Mouse (Mus musculus) liver, embryonic 16.5 days (tissue): Measurements from ENCODE around the gene Sh3glb1. TPM values are rescaled to one million over a fixed set of nuclear protein-coding genes. Genes with fewer than 3 reads are reported as not detected.

ENCODE experiments used
- ATAC-seq: fragments of 200-750 bp; cut with Nextera tagmentation; 2 replicates; pipeline ENCODE4 v1.8.0; 2017; ENCODE audit warnings: low read depth, mild to moderate bottlenecking, moderate number of reproducible peaks, moderate library complexity
- H3K27ac ChIP-seq: fragments of 300-500 bp; sonication (generic); 2 replicates; pipeline ENCODE4 v1.5.1; 2014; ENCODE audit warnings: mild to moderate bottlenecking, low read length
- H3K27me3 ChIP-seq: fragments of 300-500 bp; sonication (generic); 2 replicates; pipeline ENCODE4 v1.6.1; 2014; ENCODE audit warnings: low read depth, low read length, mixed read lengths; ENCODE audit not compliant: control insufficient read depth, insufficient read depth
- H3K36me3 ChIP-seq: fragments of 300-500 bp; sonication (generic); 2 replicates; pipeline ENCODE4 v1.6.1; 2014; ENCODE audit warnings: mild to moderate bottlenecking; ENCODE audit not compliant: control insufficient read depth, insufficient read depth
- H3K4me1 ChIP-seq: fragments of 300-500 bp; sonication (generic); 2 replicates; pipeline ENCODE4 v1.6.1; 2014; ENCODE audit warnings: low read depth, low read length, mixed read lengths; ENCODE audit not compliant: control insufficient read depth
- H3K4me2 ChIP-seq: fragments of 300-500 bp; sonication (generic); 2 replicates; pipeline ENCODE4 v1.6.1; 2014; ENCODE audit warnings: low read depth, low read length, mixed read lengths
- H3K4me3 ChIP-seq: fragments of 300-500 bp; sonication (generic); 2 replicates; pipeline ENCODE4 v1.5.1; 2014; ENCODE audit warnings: low read depth, mild to moderate bottlenecking, low read length
- H3K9ac ChIP-seq: fragments of 300-500 bp; sonication (generic); 2 replicates; pipeline ENCODE4 v1.6.1; 2014; ENCODE audit warnings: low read depth, low read length
- H3K9me3 ChIP-seq: fragments of 300-500 bp; sonication (generic); replicated peaks from 2 replicates; pipeline ENCODE4 v1.6.1; 2016; ENCODE audit warnings: low read length; ENCODE audit not compliant: control insufficient read depth
- WGBS: fragments of 180-500 bp; shearing (Covaris S2); extraction: QIAGEN DNeasy Blood & Tissue Kit; methylation state at CpG from one replicate; pipeline ENCODE4 v1.1.7; 2014; ENCODE audit not compliant: insufficient replicate concordance; 5-methylcytosine and 5-hydroxymethylcytosine counted together
- polyA plus RNA-seq: library from polyadenylated mRNA; unstranded; fragments of >200 nt; fragmentation: Nextera tagmentation; extraction: Ambion mirVana; gene quantifications from 2 replicates; pipeline ENCODE4 v1.2.1, GENCODE M21; 2015

Gene Sh3glb1
- polyA plus RNA-seq, 1 experiment from 2014 or later: 83.3 TPM

DNA sequence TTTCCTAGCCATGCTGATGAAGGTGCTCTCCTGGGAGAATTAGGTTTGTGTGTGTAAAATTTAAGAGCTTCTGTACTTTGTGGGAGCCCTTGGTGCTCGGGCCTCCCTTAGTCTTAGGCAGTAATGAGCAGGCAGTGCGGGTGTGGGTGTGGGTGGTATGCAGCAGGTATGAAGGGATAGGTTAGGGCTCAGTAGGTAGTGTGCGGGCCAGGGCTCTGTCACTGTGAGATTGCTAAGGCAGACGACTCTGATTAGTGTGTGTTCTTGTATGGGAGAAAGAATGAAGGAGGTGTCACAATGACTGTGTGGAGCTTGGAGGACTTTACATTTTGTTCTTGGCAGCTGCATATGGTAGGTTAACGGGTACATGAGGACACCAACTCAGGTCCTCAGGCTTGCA is 34.0 kb downstream of the Sh3glb1 start:
- ATAC-seq: no peak
- H3K4me1 ChIP-seq: peaks cover 44% of the 10 kb centered on the region
- no peaks in the 10 kb centered on the region for H3K27me3 ChIP-seq
- no peak overlapping the region for H3K4me2 ChIP-seq
- H3K4me3 ChIP-seq: no peak overlapping the region
- H3K9ac ChIP-seq: no peak overlapping the region
- 80% methylated on average over 5 of the region's 5 CpGs for WGBS
- peak overlapping the region; percentile 10; the same call in 1 of the 2 replicates for H3K27ac ChIP-seq
- H3K36me3 ChIP-seq: peaks cover 12% of the 10 kb centered on the region
- no peaks in the 10 kb centered on the region for H3K9me3 ChIP-seq

DNA sequence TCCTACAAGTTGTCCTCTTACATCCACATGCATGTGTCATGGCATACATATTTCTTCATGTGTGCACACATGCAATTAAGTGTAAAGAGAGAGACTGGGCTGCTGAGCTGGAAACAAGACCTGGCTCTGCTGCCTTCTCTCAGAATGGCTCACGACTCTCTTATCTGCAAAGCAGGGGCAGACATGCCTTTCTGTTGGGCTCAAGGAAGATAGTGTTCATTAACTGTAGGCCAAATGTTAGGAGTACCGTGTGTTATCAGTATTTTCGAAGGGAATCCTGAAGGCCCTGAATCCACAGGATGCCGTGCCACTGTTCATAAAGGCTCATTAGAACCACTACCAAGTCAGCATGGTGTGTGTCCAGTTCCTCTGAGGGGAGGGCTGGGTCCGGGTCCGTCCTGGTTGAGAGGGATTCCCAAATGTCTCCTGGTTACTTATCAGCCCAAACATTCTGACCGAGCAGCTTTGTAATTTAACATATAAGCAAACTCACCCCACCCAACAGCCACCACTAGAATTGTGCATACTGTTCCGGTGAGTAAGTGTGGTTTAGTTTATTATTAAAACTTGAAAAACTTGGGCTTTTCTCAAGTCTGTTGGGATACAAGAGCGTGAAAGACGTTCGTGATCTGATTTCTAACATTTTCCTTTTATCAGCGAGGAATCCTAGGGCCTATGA is 36.9 kb downstream of the Sh3glb1 start:
- H3K27me3 ChIP-seq: no peaks in the 10 kb centered on the region
- ATAC-seq: peak; percentile 87
- H3K4me3 ChIP-seq: no peak overlapping the region
- 39% methylated on average over 12 of the region's 12 CpGs for WGBS
- H3K27ac ChIP-seq: peak overlapping the region; percentile 92
- H3K9me3 ChIP-seq: no peaks in the 10 kb centered on the region
- H3K4me1 ChIP-seq: peaks cover 45% of the 10 kb centered on the region
- peak overlapping the region; percentile 36 for H3K9ac ChIP-seq
- H3K4me2 ChIP-seq: peak overlapping the region; percentile 39
- H3K36me3 ChIP-seq: peaks cover 5% of the 10 kb centered on the region

DNA sequence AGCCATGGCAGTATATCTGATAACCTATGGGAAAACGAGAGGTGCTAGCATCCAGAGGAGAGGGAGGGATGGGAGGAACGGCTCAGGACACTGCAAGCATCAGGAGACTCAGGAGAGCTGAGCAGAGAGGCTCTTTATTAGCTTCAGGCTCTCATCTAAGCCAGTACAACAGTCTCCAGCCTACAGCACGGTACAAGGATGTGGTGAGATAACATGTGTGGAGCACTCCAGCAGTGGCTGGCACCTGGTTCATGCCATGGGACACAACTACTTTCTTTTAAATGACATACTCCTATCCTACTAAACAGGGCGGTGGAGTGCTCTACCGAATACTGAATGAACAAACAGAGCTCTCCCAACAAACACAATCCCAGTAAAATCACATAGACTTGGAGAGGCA is 38.6 kb downstream of the Sh3glb1 start:
- Histone ChIP-seq H3K4me3 (no peak overlapping the region), H3K36me3 (peaks cover 5% of the 10 kb centered on the region), H3K27ac (peak overlapping the region; percentile 92), H3K9ac (no peak overlapping the region), H3K9me3 (no peaks in the 10 kb centered on the region), H3K27me3 (no peaks in the 10 kb centered on the region), H3K4me2 (no peak overlapping the region), H3K4me1 (peaks cover 48% of the 10 kb centered on the region)
- ATAC-seq: peak; percentile 17; the same call in 1 of the 2 replicates
- WGBS: 45% methylated on average over 5 of the region's 5 CpGs

DNA sequence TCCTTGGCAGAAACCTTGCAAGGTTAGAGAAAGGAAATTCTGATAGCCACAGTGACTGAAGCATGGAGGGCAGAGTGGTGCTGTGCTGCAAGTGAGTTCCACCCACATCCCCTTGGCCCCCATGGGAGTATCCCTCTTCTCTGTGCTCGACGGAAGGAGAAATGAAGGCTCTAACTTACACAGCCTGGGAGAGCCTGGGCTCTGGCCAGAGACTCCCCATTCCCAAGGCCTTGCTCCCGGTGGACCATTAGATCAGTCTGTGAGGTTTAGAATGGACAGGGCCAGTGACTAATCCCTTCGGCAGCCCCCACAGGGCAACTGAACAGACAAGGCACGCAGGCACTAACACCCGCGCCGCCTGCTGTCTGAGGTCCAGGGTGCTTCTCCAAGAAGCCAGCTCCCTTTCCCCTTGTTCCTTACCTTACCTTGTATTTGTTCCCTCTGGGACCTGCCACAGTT is 40.4 kb downstream of the Sh3glb1 start:
- Histone ChIP-seq H3K36me3 (no peaks in the 10 kb centered on the region), H3K27ac (peak overlapping the region; percentile 32; the same call in 1 of the 2 replicates), H3K4me2 (no peak overlapping the region), H3K4me3 (no peak overlapping the region), H3K4me1 (peaks cover 56% of the 10 kb centered on the region), H3K9me3 (no peaks in the 10 kb centered on the region), H3K27me3 (no peaks in the 10 kb centered on the region), H3K9ac (no peak overlapping the region)
- 77% methylated on average over 8 of the region's 8 CpGs for WGBS
- ATAC-seq: no peak

DNA sequence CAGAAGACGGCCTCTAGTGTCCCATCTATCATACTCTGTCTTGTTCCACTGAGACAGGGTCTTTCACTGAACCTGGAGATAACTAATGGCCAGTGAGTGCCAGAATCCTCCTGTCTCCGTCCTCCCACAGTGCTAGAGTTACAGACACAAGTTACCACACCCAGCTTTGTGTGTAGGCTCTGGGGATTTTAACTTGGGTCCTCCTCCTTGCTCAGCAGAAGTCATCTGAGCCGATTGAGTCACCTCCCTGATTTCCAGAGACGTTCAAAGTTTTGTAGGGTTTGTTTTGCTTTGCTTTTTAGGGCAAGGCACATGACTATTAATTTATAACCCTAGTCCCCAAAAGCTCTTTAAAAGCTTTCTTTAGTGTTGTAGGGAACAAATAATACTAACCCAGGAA is 41.0 kb downstream of the Sh3glb1 start:
- H3K4me1 ChIP-seq: peaks cover 51% of the 10 kb centered on the region
- H3K27ac ChIP-seq: peak overlapping the region; percentile 32; the same call in 1 of the 2 replicates
- no peak overlapping the region for H3K4me3 ChIP-seq
- no peak for ATAC-seq
- WGBS: 32% methylated on average over 4 of the region's 4 CpGs
- H3K27me3 ChIP-seq: no peaks in the 10 kb centered on the region
- H3K4me2 ChIP-seq: no peak overlapping the region
- H3K9ac ChIP-seq: no peak overlapping the region
- no peaks in the 10 kb centered on the region for H3K9me3 ChIP-seq
- H3K36me3 ChIP-seq: no peaks in the 10 kb centered on the region

DNA sequence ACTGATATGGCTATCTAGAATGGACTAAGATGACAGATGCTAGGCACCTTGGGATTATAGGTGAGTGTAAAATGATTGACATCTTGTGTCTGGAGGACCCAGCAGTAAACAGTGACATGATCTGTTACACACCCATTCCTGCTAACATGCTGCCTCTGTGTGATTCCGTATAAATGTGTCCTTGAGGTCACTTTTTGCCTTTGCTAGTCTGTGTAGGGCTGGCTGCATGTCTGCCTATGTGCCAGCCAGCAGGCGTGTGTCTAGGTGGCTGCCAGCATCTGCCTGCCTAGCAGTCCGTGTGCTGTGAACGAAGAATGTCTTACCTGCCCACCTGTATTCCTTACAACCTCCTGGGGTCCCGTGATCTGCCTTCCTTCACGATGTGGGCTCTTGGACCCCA is 42.4 kb downstream of the Sh3glb1 start:
- no peak overlapping the region for H3K4me2 ChIP-seq
- H3K36me3 ChIP-seq: no peaks in the 10 kb centered on the region
- no peak overlapping the region for H3K27ac ChIP-seq
- WGBS: 79% methylated on average over 6 of the region's 6 CpGs
- no peaks in the 10 kb centered on the region for H3K27me3 ChIP-seq
- peaks cover 40% of the 10 kb centered on the region for H3K4me1 ChIP-seq
- no peak for ATAC-seq
- no peak overlapping the region for H3K9ac ChIP-seq
- no peaks in the 10 kb centered on the region for H3K9me3 ChIP-seq
- H3K4me3 ChIP-seq: no peak overlapping the region

DNA sequence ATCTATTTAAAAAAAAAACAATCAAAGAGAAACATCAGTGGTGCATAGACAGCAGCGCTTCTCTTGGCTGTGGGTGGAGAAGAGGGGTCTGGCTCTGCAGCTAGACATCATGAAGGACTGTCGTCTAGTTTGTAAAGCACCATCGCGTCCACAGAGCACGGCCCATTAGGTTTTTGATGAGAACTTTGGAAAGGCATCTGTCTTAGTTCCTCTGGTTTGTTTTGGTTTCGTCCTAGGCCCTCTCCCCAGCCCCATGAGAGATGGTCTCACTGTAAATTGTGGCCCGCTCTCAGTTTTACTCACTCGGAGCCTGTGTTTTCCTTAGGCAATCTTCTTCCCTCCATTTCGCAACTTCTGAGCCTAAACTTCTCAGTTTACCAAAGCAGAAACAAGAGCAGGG is 43.9 kb downstream of the Sh3glb1 start:
- Histone ChIP-seq H3K27ac (no peak overlapping the region), H3K9me3 (no peaks in the 10 kb centered on the region), H3K36me3 (no peaks in the 10 kb centered on the region), H3K4me1 (peaks cover 37% of the 10 kb centered on the region), H3K9ac (no peak overlapping the region), H3K27me3 (no peaks in the 10 kb centered on the region), H3K4me2 (no peak overlapping the region), H3K4me3 (no peak overlapping the region)
- WGBS: 86% methylated on average over 9 of the region's 9 CpGs
- ATAC-seq: no peak

DNA sequence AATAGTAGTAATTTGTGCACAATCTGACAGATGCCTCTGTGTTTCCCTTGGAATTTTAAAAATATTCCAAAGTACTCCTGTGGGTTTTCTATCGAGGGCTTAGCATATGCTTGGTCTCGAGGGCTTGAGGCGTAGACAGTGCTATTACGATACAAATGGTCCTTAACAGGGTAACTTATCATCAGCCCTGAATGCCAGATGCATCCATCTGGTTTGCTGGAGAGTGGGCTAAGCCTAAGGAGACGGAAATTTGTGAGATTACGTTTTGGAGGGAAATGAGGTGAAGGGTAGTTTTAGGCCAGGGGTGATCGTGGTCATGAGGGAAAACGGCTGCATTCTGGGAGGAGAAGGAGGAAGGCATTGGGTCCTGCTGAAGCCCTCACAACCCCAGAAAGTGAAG is 48.1 kb downstream of the Sh3glb1 start:
- no peaks in the 10 kb centered on the region for H3K27me3 ChIP-seq
- H3K27ac ChIP-seq: peak overlapping the region; percentile 99
- WGBS: 38% methylated on average over 8 of the region's 8 CpGs
- peaks cover 61% of the 10 kb centered on the region for H3K4me1 ChIP-seq
- H3K9ac ChIP-seq: peak overlapping the region; percentile 31
- peak overlapping the region; percentile 76 for H3K4me2 ChIP-seq
- ATAC-seq: no peak
- no peaks in the 10 kb centered on the region for H3K36me3 ChIP-seq
- no peaks in the 10 kb centered on the region for H3K9me3 ChIP-seq
- no peak overlapping the region for H3K4me3 ChIP-seq

DNA sequence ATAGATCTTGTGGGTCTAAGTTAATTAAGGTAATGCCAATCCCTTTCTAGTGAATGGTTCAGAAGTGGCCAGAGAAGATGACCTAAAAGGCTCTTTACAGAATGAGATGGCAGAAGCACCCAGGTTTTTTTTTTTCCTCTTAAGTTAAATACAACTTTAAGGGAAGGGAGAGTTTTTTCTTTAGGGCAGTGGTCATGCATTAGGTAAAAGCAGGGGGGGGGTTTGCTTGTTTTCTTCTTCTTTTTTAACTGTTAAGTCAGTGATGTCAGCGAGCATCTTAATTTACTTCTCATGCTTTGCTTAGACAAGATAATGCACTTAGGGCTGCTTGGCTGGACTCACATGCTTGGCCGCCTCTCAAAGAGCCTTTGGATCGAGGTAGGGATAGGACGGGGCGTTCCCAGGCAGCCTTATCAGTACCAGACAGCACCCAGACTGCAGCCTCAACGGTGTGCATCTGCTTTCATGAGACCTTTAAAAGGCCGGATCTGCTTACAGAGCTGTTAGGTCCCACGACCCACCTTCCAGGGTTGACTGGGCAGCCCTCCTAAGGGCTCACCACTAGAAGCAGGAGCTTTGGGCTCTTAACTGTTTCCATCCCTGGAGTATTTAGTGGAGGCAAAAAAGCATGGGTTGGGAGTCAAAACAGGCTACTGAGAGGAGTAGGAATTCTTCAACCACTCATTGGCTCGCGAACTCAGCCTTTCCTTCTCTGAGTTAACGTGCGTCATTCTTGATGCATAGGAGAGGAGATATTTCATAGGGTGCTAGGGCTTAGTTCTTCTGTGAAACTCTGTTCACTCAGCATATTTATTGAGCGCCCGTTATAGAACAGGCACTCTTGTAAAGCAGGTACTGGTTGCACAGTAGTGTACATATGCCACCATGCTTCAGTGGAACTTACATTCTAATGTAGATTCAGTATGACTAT is 49.9 kb downstream of the Sh3glb1 start:
- peak; percentile 99 for ATAC-seq
- H3K4me3 ChIP-seq: peak overlapping the region; percentile 43
- H3K27me3 ChIP-seq: no peaks in the 10 kb centered on the region
- H3K27ac ChIP-seq: peak overlapping the region; percentile 99
- no peaks in the 10 kb centered on the region for H3K9me3 ChIP-seq
- H3K36me3 ChIP-seq: no peaks in the 10 kb centered on the region
- H3K4me2 ChIP-seq: peak overlapping the region; percentile 76
- WGBS: 26% methylated on average over 14 of the region's 14 CpGs
- H3K9ac ChIP-seq: peak overlapping the region; percentile 67
- H3K4me1 ChIP-seq: peaks cover 53% of the 10 kb centered on the region
